ENCODE assay signal across 14 mouse cellular contexts in the genomic region with DNA sequence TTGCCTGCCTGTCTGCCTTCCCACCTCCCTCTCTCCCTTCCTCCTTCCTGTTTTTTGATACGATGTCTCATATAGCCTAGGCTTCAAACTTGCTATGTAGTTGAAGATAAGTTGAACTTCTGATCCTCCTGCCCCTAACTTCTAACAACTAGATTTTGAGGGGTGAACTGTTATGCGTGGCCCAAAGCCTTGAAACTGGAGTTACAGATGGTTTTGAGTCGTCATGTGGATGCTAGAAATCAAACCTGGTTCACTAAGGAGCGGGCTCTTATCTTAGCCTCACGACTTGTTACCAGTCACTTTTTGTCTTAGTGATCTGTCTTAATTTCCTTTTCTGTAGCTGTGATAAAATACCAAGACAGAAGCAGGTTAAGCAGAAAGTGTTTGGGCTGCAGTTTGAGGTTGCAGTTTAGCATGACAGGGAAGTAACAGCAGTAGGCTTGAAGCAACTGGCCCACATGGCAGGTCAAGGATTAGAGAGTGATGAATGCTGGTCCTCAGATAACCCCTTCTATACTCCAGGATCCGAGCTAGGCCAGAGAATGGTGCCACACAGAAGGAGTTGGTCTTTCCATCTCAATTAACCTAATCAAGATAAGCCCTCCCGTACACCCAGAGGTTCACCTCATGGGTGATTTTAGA. TPM values are rescaled to one million over a fixed set of nuclear protein-coding genes. Genes with fewer than 3 reads are reported as not detected.
DNase-seq lines count a peak whose midpoint lies in the region; ATAC-seq and TF ChIP-seq lines count a peak whose summit lies in the region.
"Had no signal": no experiment of that assay in that cellular context is flagged by ENCODE, and none has a peak within 500 bp of the region (broad histone marks: within the 10 kb centered on the region; RNA-seq: fewer than 3 reads in every experiment).

No protein-coding gene starts in this region.

- H3K27me3 ChIP-seq in hindbrain, embryonic 13.5 days = no peaks in the 10 kb centered on the region
- H3K27me3 ChIP-seq in hindbrain, postnatal 0 days (ENCODE audit: insufficient read depth, low read length) = no peaks in the 10 kb centered on the region
- no peaks in the 10 kb centered on the region for H3K27me3 ChIP-seq in ES-Bruce4 (ENCODE audit: control insufficient read depth, insufficient read depth, low read length, poor library complexity, severe bottlenecking)
- H3K27me3 ChIP-seq in liver, embryonic 12.5 days (replicated peaks) = no peaks in the 10 kb centered on the region

- no peak overlapping the region for H3K27ac ChIP-seq in hindbrain, embryonic 13.5 days
- no peak overlapping the region for H3K27ac ChIP-seq in hindbrain, postnatal 0 days
- peak overlapping the region; percentile 69; the same call in 1 of the 2 replicates for H3K27ac ChIP-seq in ES-Bruce4 (ENCODE audit: insufficient read depth, low read length)
- H3K27ac ChIP-seq in brown adipose tissue, adult 24 weeks (replicated peaks; ENCODE audit: low read depth, low read length) = peak overlapping the region; percentile 89
- peak overlapping the region; percentile 48 for H3K27ac ChIP-seq in liver, embryonic 12.5 days

- 82% methylated on average over 7 of the region's 7 CpGs for WGBS in hindbrain, embryonic 13.5 days
- WGBS in hindbrain, postnatal 0 days = 81% methylated on average over 7 of the region's 7 CpGs
- 34% methylated on average over 7 of the region's 7 CpGs for WGBS in liver, embryonic 12.5 days (ENCODE audit: insufficient replicate concordance)

- no peak for TF ChIP-seq CTCF in hindbrain, postnatal 0 days (IDR thresholded peaks at IDR 0.05; ENCODE audit: low read depth)
- no peak for TF ChIP-seq CTCF in ES-Bruce4 (IDR thresholded peaks at IDR 0.05; ENCODE audit: low read depth, low read length)

- ATAC-seq in hindbrain, embryonic 13.5 days (ENCODE audit: low FRiP score) = no peak
- ATAC-seq in hindbrain, postnatal 0 days = no peak
- no peak for ATAC-seq in liver, embryonic 12.5 days

- H3K4me1 ChIP-seq in hindbrain, embryonic 13.5 days (replicated peaks) = peaks cover 25% of the 10 kb centered on the region
- H3K4me1 ChIP-seq in hindbrain, postnatal 0 days (ENCODE audit: insufficient read depth, low read length) = peaks cover 10% of the 10 kb centered on the region
- H3K4me1 ChIP-seq in ES-Bruce4 (ENCODE audit: control insufficient read depth, insufficient read depth, low read length) = peaks cover 4% of the 10 kb centered on the region
- H3K4me1 ChIP-seq in brown adipose tissue, adult 24 weeks (ENCODE audit: control insufficient read depth, insufficient read depth, insufficient read length, low read length) = peaks cover 4% of the 10 kb centered on the region; the same call in 1 of the 2 replicates
- H3K4me1 ChIP-seq in liver, embryonic 12.5 days = peaks cover 50% of the 10 kb centered on the region

- TF ChIP-seq EP300 in ES-Bruce4 (IDR thresholded peaks at IDR 0.05; ENCODE audit: insufficient read depth, low read depth, low read length) = no peak

- H3K4me3 ChIP-seq in hindbrain, embryonic 13.5 days = no peak overlapping the region
- no peak overlapping the region for H3K4me3 ChIP-seq in hindbrain, postnatal 0 days (ENCODE audit: low read length)
- no peak overlapping the region for H3K4me3 ChIP-seq in ES-Bruce4 (ENCODE audit: low read depth, low read length)
- no peak overlapping the region for H3K4me3 ChIP-seq in brown adipose tissue, adult 24 weeks (ENCODE audit: insufficient read depth, low read depth, low read length)
- no peak overlapping the region for H3K4me3 ChIP-seq in liver, embryonic 12.5 days

- H3K9me3 ChIP-seq in hindbrain, embryonic 13.5 days = no peaks in the 10 kb centered on the region
- no peaks in the 10 kb centered on the region for H3K9me3 ChIP-seq in hindbrain, postnatal 0 days (ENCODE audit: low read length)
- no peaks in the 10 kb centered on the region for H3K9me3 ChIP-seq in ES-Bruce4 (replicated peaks; ENCODE audit: control insufficient read depth, insufficient read depth, low read length, poor library complexity, severe bottlenecking)
- H3K9me3 ChIP-seq in liver, embryonic 12.5 days (replicated peaks) = no peaks in the 10 kb centered on the region

- TF ChIP-seq POLR2A in ES-Bruce4 (IDR thresholded peaks at IDR 0.05; ENCODE audit: insufficient read depth, low read length) = no peak

- H3K36me3 ChIP-seq in hindbrain, embryonic 13.5 days = peaks cover 24% of the 10 kb centered on the region
- peaks cover 17% of the 10 kb centered on the region for H3K36me3 ChIP-seq in hindbrain, postnatal 0 days (ENCODE audit: insufficient read depth, low read length)
- H3K36me3 ChIP-seq in ES-Bruce4 (ENCODE audit: control insufficient read depth, insufficient read depth, low read length, poor library complexity, severe bottlenecking) = peaks cover 32% of the 10 kb centered on the region
- H3K36me3 ChIP-seq in liver, embryonic 12.5 days = peaks cover 30% of the 10 kb centered on the region

- no peak overlapping the region for H3K4me2 ChIP-seq in hindbrain, embryonic 13.5 days
- H3K4me2 ChIP-seq in hindbrain, postnatal 0 days (ENCODE audit: low read depth, low read length) = no peak overlapping the region
- H3K4me2 ChIP-seq in liver, embryonic 12.5 days = no peak overlapping the region

- no peak for DNase-seq in hindbrain, postnatal 0 days (ENCODE audit: low spot score)
- DNase-seq in layer of hippocampus, adult 11-12 months (ENCODE audit: low spot score) = no peak
- DNase-seq in layer of hippocampus, adult 9-11 months = no peak
- DNase-seq: cerebellum, adult 11-12 months; kidney, postnatal 36 days; lung, postnatal 4 days; thymus, adult 2 months had no signal

- H3K9ac ChIP-seq in hindbrain, embryonic 13.5 days = peak overlapping the region; percentile 6; the same call in 1 of the 2 replicates
- no peak overlapping the region for H3K9ac ChIP-seq in hindbrain, postnatal 0 days (replicated peaks; ENCODE audit: low read length)
- peak overlapping the region; percentile 100 for H3K9ac ChIP-seq in ES-Bruce4 (ENCODE audit: low read depth, poor library complexity, severe bottlenecking)
- H3K9ac ChIP-seq in liver, embryonic 12.5 days = peak overlapping the region; percentile 57; the same call in 1 of the 2 replicates

RNA-seq across cellular contexts. Expression of a gene that starts 12.9 kb away (rescaled TPM):
- 109 and 117 TPM in 2 replicates for polyA plus RNA-seq in hindbrain, embryonic 13.5 days (2015; fragmentation: Nextera tagmentation; extraction: Ambion mirVana)
- total RNA-seq in hindbrain, postnatal 0 days (2014; rRNA removed) = 289 and 302 TPM in 2 replicates
- 129 and 142 TPM in 2 replicates for polyA plus RNA-seq in hindbrain, postnatal 0 days (2015; fragmentation: Nextera tagmentation; extraction: Ambion mirVana)
- 4.9 and 5.3 TPM in 2 replicates for polyA plus RNA-seq in ES-Bruce4 (2011; ENCODE audit: insufficient read depth, insufficient read length, low read depth, missing spikeins)
- 24.4 and 49.4 TPM in 2 replicates for polyA plus RNA-seq in brown adipose tissue, adult 24 weeks (2012; ENCODE audit: insufficient read depth, insufficient read length, missing spikeins)
- 4.6 and 5.5 TPM in 2 replicates for polyA plus RNA-seq in liver, embryonic 12.5 days (2016; fragmentation: Nextera tagmentation; extraction: Ambion mirVana)

RNA-seq across cellular contexts. Expression of a gene that starts 30.0 kb away (rescaled TPM):
- polyA plus RNA-seq in hindbrain, embryonic 13.5 days (2015; fragmentation: Nextera tagmentation; extraction: Ambion mirVana) = not detected in 2 replicates
- not detected in 2 replicates for total RNA-seq in hindbrain, postnatal 0 days (2014; rRNA removed)
- polyA plus RNA-seq in hindbrain, postnatal 0 days (2015; fragmentation: Nextera tagmentation; extraction: Ambion mirVana) = not detected in 2 replicates
- not detected in 2 replicates for polyA plus RNA-seq in ES-Bruce4 (2011; ENCODE audit: insufficient read depth, insufficient read length, low read depth, missing spikeins)
- not detected in 2 replicates for polyA plus RNA-seq in brown adipose tissue, adult 24 weeks (2012; ENCODE audit: insufficient read depth, insufficient read length, missing spikeins)
- not detected in 2 replicates for polyA plus RNA-seq in liver, embryonic 12.5 days (2016; fragmentation: Nextera tagmentation; extraction: Ambion mirVana)
- total RNA-seq: ES-E14; hematopoietic stem cell, adult 5-6 weeks; left cerebral cortex, postnatal 10 days had no signal

RNA-seq across cellular contexts. Expression of a gene that starts 36.9 kb away (rescaled TPM):
- polyA plus RNA-seq in hindbrain, embryonic 13.5 days (2015; fragmentation: Nextera tagmentation; extraction: Ambion mirVana) = 6.8 and 7.0 TPM in 2 replicates
- total RNA-seq in hindbrain, postnatal 0 days (2014; rRNA removed) = 12.2 and 13.9 TPM in 2 replicates
- polyA plus RNA-seq in hindbrain, postnatal 0 days (2015; fragmentation: Nextera tagmentation; extraction: Ambion mirVana) = 6.2 and 8.2 TPM in 2 replicates
- polyA plus RNA-seq in ES-Bruce4 (2011; ENCODE audit: insufficient read depth, insufficient read length, low read depth, missing spikeins) = 19.7 and 21.0 TPM in 2 replicates
- polyA plus RNA-seq in brown adipose tissue, adult 24 weeks (2012; ENCODE audit: insufficient read depth, insufficient read length, missing spikeins) = 2,029 and 2,407 TPM in 2 replicates
- 26.7 and 28.7 TPM in 2 replicates for polyA plus RNA-seq in liver, embryonic 12.5 days (2016; fragmentation: Nextera tagmentation; extraction: Ambion mirVana)

RNA-seq across cellular contexts. Expression of a gene that starts 54.7 kb away (rescaled TPM):
- not detected in 2 replicates for polyA plus RNA-seq in hindbrain, embryonic 13.5 days (2015; fragmentation: Nextera tagmentation; extraction: Ambion mirVana)
- total RNA-seq in hindbrain, postnatal 0 days (2014; rRNA removed) = not detected in 2 replicates
- polyA plus RNA-seq in hindbrain, postnatal 0 days (2015; fragmentation: Nextera tagmentation; extraction: Ambion mirVana) = not detected in 2 replicates
- not detected in 2 replicates for polyA plus RNA-seq in ES-Bruce4 (2011; ENCODE audit: insufficient read depth, insufficient read length, low read depth, missing spikeins)
- not detected in 2 replicates for polyA plus RNA-seq in brown adipose tissue, adult 24 weeks (2012; ENCODE audit: insufficient read depth, insufficient read length, missing spikeins)
- polyA plus RNA-seq in liver, embryonic 12.5 days (2016; fragmentation: Nextera tagmentation; extraction: Ambion mirVana) = not detected in 2 replicates
- total RNA-seq: ES-E14; hematopoietic stem cell, adult 5-6 weeks; left cerebral cortex, postnatal 10 days had no signal
- polyA plus RNA-seq: thymus, adult 2 months had no signal

Comparison
In these comparisons a context has a peak if more than half of its experiments do, and no peak if none do; other contexts are left out.
1. H3K27ac ChIP-seq: peak in ES-Bruce4 (single experiment), brown adipose tissue, adult 24 weeks (single experiment) and liver, embryonic 12.5 days (single experiment); none in hindbrain, embryonic 13.5 days (single experiment) and hindbrain, postnatal 0 days (single experiment).
2. RNA of a gene that starts 36.9 kb away (polyA plus RNA-seq): 2,029 to 2,407 TPM in brown adipose tissue, adult 24 weeks; 26.7 to 28.7 TPM in liver, embryonic 12.5 days, 19.7 to 21.0 TPM in ES-Bruce4, 6.2 to 8.2 TPM in hindbrain, postnatal 0 days and 6.8 to 7.0 TPM in hindbrain, embryonic 13.5 days; every median in the first group is over 10 times any median in the second.